Mouse (Mus musculus) embryonic facial prominence, embryonic 14.5 days (tissue): Measurements from ENCODE around the gene Olfr559. TPM values are rescaled to one million over a fixed set of nuclear protein-coding genes. Genes with fewer than 3 reads are reported as not detected.

Experiments used
- ATAC-seq: fragments of 200-750 bp; cut with Nextera tagmentation; 2 replicates; pipeline ENCODE4 v1.8.0; 2017; ENCODE audit warnings: low read depth, moderate number of reproducible peaks, moderate TSS enrichment
- DNase-seq: peaks from one replicate; pipeline ENCODE4 v3.0.0-alpha.2; 2015; ENCODE audit warnings: low spot score
- H3K27ac ChIP-seq: fragments of 300-500 bp; sonication (generic); replicated peaks from 2 replicates; pipeline ENCODE4 v1.5.1; 2014; ENCODE audit warnings: low read depth, mild to moderate bottlenecking, low read length, moderate library complexity
- H3K27me3 ChIP-seq: fragments of 300-500 bp; sonication (generic); replicated peaks from 2 replicates; pipeline ENCODE4 v1.6.1; 2014; ENCODE audit warnings: low read length; ENCODE audit not compliant: control insufficient read depth, insufficient read depth
- H3K36me3 ChIP-seq: fragments of 300-500 bp; sonication (generic); 2 replicates; pipeline ENCODE4 v1.6.1; 2014; ENCODE audit warnings: low read length, mixed read lengths; ENCODE audit not compliant: control insufficient read depth, insufficient read depth
- H3K4me1 ChIP-seq: fragments of 300-500 bp; sonication (generic); 2 replicates; pipeline ENCODE4 v1.6.1; 2014; ENCODE audit warnings: antibody characterized with exemption, low read length; ENCODE audit not compliant: control insufficient read depth, insufficient read depth
- H3K4me2 ChIP-seq: fragments of 300-500 bp; sonication (generic); 2 replicates; pipeline ENCODE4 v1.6.1; 2014; ENCODE audit warnings: low read depth, mild to moderate bottlenecking, low read length, moderate library complexity, mixed read lengths
- H3K4me3 ChIP-seq: fragments of 300-500 bp; sonication (generic); 2 replicates; pipeline ENCODE4 v1.5.1; 2014; ENCODE audit warnings: low read depth, mild to moderate bottlenecking, low read length
- H3K9ac ChIP-seq: fragments of 300-500 bp; sonication (generic); 2 replicates; pipeline ENCODE4 v1.6.1; 2014; ENCODE audit warnings: low read depth, mild to moderate bottlenecking, low read length, moderate library complexity, mixed read lengths
- H3K9me3 ChIP-seq: fragments of 300-500 bp; sonication (generic); 2 replicates; pipeline ENCODE4 v1.6.1; 2016; ENCODE audit warnings: low read length; ENCODE audit not compliant: control insufficient read depth
- WGBS: fragments of 180-500 bp; shearing (Covaris S2); extraction: QIAGEN DNeasy Blood & Tissue Kit; methylation state at CpG from one replicate; pipeline ENCODE4 v1.1.7; 2014; 5-methylcytosine and 5-hydroxymethylcytosine counted together
- polyA plus RNA-seq: library from polyadenylated mRNA; unstranded; fragments of >200 nt; fragmentation: Nextera tagmentation; extraction: Ambion mirVana; gene quantifications from 2 replicates; pipeline ENCODE4 v1.2.1, GENCODE M21; 2014

Gene Olfr559
- polyA plus RNA-seq, 1 experiment from 2014 or later: not detected

DNA sequence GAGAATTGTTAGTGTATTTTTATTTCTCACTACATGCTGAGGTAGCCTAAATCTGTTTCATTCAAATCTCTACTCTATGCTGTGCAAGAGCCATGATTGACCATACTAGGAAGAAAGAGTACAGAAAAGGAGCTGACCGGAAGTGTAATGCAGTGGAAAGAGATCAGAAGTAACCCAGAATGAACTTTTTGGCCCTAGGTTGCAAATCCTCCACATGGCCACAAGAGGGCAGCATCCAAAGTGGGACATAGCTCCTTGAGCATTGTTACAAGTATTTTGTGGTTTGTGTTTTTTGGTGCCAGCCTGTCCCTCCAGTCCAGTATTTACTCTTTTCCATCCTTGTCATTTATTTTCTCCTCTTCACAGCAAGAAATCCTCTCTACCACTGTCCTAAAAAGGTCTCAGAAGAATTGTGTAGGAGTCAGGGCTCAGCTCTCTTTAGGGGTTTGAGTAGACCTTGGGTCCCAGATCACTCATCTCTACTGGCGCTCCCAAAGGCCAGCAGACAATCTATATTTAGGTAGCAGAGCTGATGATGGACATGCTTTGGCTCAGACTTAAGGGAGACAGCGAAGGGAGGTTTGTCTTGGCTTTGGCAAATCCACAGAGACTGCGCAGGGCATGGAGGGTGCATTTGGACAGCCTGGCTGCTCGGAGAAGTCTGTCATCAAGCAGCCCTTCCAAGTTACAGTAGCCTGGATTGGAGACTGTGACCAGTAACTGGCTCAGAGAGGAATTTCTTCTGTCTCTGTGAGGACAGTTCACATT, 31.7 kb downstream of the Olfr559 start, which contains the start of gene Olfr557:
TSS of gene Olfr557 (plus strand) at position 553 of the 768 bp plus-strand sequence.
- H3K9me3 ChIP-seq: no peaks in the 10 kb centered on the region
- H3K4me2 ChIP-seq: no peak within 1 kb of the TSS
- no peaks in the 10 kb centered on the region for H3K27me3 ChIP-seq
- H3K4me1 ChIP-seq: no peaks in the 10 kb centered on the region
- ATAC-seq: no peak
- no peak within 1 kb of the TSS for H3K27ac ChIP-seq
- H3K9ac ChIP-seq: no peak within 1 kb of the TSS
- no peak within 1 kb of the TSS for H3K4me3 ChIP-seq
- no peak for DNase-seq
- WGBS: 78% methylated on average over 5 of the region's 5 CpGs
- H3K36me3 ChIP-seq: no peaks in the 10 kb centered on the region

DNA sequence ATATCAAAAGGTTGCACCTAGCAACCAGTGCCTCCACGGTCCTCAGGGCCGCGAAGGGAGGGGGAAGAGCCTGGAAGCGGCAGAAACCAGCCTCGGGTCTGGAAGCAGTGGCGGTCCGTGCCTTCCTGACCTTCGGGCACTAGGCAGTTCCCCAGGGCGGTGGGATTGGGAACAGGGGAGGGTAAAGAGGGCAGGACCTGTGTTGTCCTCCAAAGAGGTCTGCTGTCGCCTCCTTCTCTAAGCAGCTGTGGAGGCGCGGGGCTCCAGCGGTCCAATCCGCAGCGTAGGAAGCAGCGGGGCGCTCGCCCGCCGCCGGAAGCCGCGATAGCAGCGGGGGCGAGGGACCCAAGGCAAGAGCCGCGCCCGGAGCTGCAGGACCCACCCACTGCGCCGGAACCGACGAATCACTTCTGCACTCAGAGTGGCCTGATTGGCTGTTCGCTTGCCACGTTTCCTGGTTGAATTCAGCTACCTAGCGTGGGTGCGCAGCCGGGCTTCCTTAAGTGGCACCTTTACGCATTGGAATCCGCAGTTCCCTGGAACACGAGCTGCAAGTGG, 40.3 kb downstream of the Olfr559 start, which contains the start of gene Trim68:
TSS of gene Trim68 (minus strand) at position 384 of the 558 bp plus-strand sequence.
- DNase-seq (peak; percentile 98), ATAC-seq (peak; percentile 100)
- H3K27ac ChIP-seq: peak within 1 kb of the TSS; percentile 86
- no peaks in the 10 kb centered on the region for H3K27me3 ChIP-seq
- no peaks in the 10 kb centered on the region for H3K4me1 ChIP-seq
- no peaks in the 10 kb centered on the region for H3K9me3 ChIP-seq
- peak within 1 kb of the TSS; percentile 81 for H3K9ac ChIP-seq
- H3K4me3 ChIP-seq: peak within 1 kb of the TSS; percentile 68
- H3K36me3 ChIP-seq: no peaks in the 10 kb centered on the region
- under 1% methylated on average over 36 of the region's 40 CpGs for WGBS
- H3K4me2 ChIP-seq: peak within 1 kb of the TSS; percentile 69

DNA sequence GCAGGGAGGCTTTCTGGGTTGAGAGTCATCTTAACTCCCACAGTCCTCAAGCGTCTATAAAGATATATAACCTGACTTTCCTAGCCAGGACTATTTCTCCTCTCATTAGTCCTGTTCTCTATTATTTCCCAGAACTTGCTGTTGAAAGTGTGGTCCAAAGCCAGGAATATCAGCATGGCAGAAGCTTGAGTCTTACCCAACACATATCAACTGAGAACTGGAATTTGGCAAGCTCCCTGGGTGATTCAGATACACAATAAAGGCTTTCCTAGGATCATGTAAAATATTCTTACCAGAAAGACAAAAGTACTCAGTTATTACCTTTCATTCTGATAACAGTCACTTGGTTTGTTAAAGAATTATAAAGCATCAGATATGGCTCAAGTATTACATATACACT, 45.4 kb downstream of the Olfr559 start:
- Histone ChIP-seq H3K9ac (no peak overlapping the region), H3K36me3 (0 out of 2 replicates have a peak, but pooled peaks cover 5% of the 10 kb centered on the region), H3K4me3 (no peak overlapping the region), H3K9me3 (no peaks in the 10 kb centered on the region), H3K27ac (no peak overlapping the region), H3K27me3 (no peaks in the 10 kb centered on the region), H3K4me1 (no peaks in the 10 kb centered on the region), H3K4me2 (no peak overlapping the region)
- no peak for ATAC-seq
- DNase-seq: no peak
- WGBS: 79% methylated on average over 1 of the region's 1 CpGs

DNA sequence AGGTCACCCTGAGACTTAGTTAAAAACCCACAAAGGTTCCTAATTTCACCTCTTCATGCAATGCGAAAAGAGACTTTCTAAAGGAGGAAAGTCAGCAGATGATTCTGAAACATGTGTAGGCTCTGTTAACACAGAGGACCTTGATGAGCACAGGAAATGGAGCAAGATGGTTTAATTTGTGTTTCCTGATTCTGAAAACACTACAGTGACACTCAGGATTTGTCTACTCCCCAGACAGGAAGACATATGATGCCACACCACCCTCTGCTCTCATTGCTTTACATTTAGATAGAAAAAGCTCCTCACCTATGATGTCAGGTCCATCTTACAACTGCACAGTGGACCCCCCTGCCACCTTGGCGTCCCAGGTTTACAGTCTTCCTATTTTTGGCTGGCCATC, 51.1 kb downstream of the Olfr559 start:
- Histone ChIP-seq H3K4me2 (no peak overlapping the region), H3K9me3 (no peaks in the 10 kb centered on the region), H3K27me3 (no peaks in the 10 kb centered on the region), H3K4me1 (no peaks in the 10 kb centered on the region), H3K27ac (no peak overlapping the region), H3K36me3 (0 out of 2 replicates have a peak, but pooled peaks cover 5% of the 10 kb centered on the region), H3K4me3 (no peak overlapping the region), H3K9ac (no peak overlapping the region)
- WGBS: 89% methylated on average over 2 of the region's 2 CpGs
- DNase-seq (no peak), ATAC-seq (no peak)

Other genes starting within 250 kb of the Olfr559 start
- gene Olfr543, start 245.8 kb downstream of the Olfr559 start, polyA plus RNA-seq: 0.31 and 0.97 TPM in 2 replicates
- 0.10 and 0.14 TPM in 2 replicates for gene Olfr544, start 239.2 kb downstream of the Olfr559 start, polyA plus RNA-seq
- gene Olfr545, start 227.9 kb downstream of the Olfr559 start, polyA plus RNA-seq: not detected in 2 replicates
- not detected in 2 replicates for gene Olfr547, start 192.7 kb downstream of the Olfr559 start, polyA plus RNA-seq
- gene Olfr548-ps1, start 186.6 kb downstream of the Olfr559 start, polyA plus RNA-seq: not detected in 2 replicates
- gene Olfr549, start 177.6 kb downstream of the Olfr559 start, polyA plus RNA-seq: not detected in 2 replicates
- 0.58 and 1.1 TPM in 2 replicates for gene Trim21, start 162.0 kb downstream of the Olfr559 start, polyA plus RNA-seq
- gene Olfr550, start 156.0 kb downstream of the Olfr559 start, polyA plus RNA-seq: 0.33 and 0.71 TPM in 2 replicates
- gene Olfr551, start 135.6 kb downstream of the Olfr559 start, polyA plus RNA-seq: 0.03 TPM in 1 of 2 replicates, not detected in the other
- gene Olfr552, start 129.7 kb downstream of the Olfr559 start, polyA plus RNA-seq: 0.14 TPM in 1 of 2 replicates, not detected in the other
- 0.08 TPM in 1 of 2 replicates, not detected in the other for gene Olfr553, start 109.3 kb downstream of the Olfr559 start, polyA plus RNA-seq
- not detected in 2 replicates for gene Olfr554, start 89.1 kb downstream of the Olfr559 start, polyA plus RNA-seq
- not detected in 2 replicates for gene Olfr555, start 68.7 kb downstream of the Olfr559 start, polyA plus RNA-seq
- gene Olfr556, start 62.6 kb downstream of the Olfr559 start, polyA plus RNA-seq: not detected in 2 replicates
- 12.6 and 15.4 TPM in 2 replicates for gene Trim68, start 40.2 kb downstream of the Olfr559 start, polyA plus RNA-seq
- 0.10 and 0.12 TPM in 2 replicates for gene Olfr557, start 31.6 kb downstream of the Olfr559 start, polyA plus RNA-seq
- gene Olfr558, start 25.3 kb downstream of the Olfr559 start, polyA plus RNA-seq: 0.75 and 1.4 TPM in 2 replicates
- gene Olfr33, start 8.4 kb downstream of the Olfr559 start, polyA plus RNA-seq: not detected in 2 replicates
- not detected in 2 replicates for gene Olfr560, start 31.9 kb upstream of the Olfr559 start, polyA plus RNA-seq
- gene Olfr78, start 32.0 kb upstream of the Olfr559 start, polyA plus RNA-seq: 1.0 and 1.5 TPM in 2 replicates
- 0.11 TPM in 1 of 2 replicates, not detected in the other for gene Olfr561, start 43.7 kb upstream of the Olfr559 start, polyA plus RNA-seq
- gene Olfr564, start 76.0 kb upstream of the Olfr559 start, polyA plus RNA-seq: not detected in 2 replicates
- 0.14 TPM in 1 of 2 replicates, not detected in the other for gene Olfr566, start 131.3 kb upstream of the Olfr559 start, polyA plus RNA-seq
- not detected in 2 replicates for gene Olfr568, start 149.6 kb upstream of the Olfr559 start, polyA plus RNA-seq
- gene Olfr569, start 163.4 kb upstream of the Olfr559 start, polyA plus RNA-seq: not detected in 2 replicates
- gene Olfr570, start 167.1 kb upstream of the Olfr559 start, polyA plus RNA-seq: not detected in 2 replicates
- 0.06 and 0.08 TPM in 2 replicates for gene Olfr571, start 190.0 kb upstream of the Olfr559 start, polyA plus RNA-seq
- not detected in 2 replicates for gene Olfr572, start 196.9 kb upstream of the Olfr559 start, polyA plus RNA-seq
- not detected in 2 replicates for gene Olfr573-ps1, start 215.1 kb upstream of the Olfr559 start, polyA plus RNA-seq
- gene Olfr574, start 221.0 kb upstream of the Olfr559 start, polyA plus RNA-seq: not detected in 2 replicates
- gene Olfr575, start 231.3 kb upstream of the Olfr559 start, polyA plus RNA-seq: not detected in 2 replicates
- not detected in 2 replicates for gene Olfr576, start 235.2 kb upstream of the Olfr559 start, polyA plus RNA-seq
- not detected in 2 replicates for gene Olfr577, start 248.5 kb upstream of the Olfr559 start, polyA plus RNA-seq